Mouse (Mus musculus) forebrain, embryonic 11.5 days (tissue): ENCODE measurements around the gene Ddx25. TPM values are rescaled to one million over a fixed set of nuclear protein-coding genes. Genes with fewer than 3 reads are reported as not detected.

Experiments
- ATAC-seq: fragments of 200-750 bp; cut with Nextera tagmentation; replicated peaks from 2 replicates; pipeline ENCODE4 v1.8.0; 2017; ENCODE audit warnings: moderate TSS enrichment; ENCODE audit not compliant: low FRiP score
- DNase-seq: peaks from one replicate; pipeline ENCODE4 v3.0.0-alpha.2; 2017; ENCODE audit warnings: low spot score
- H3K27ac ChIP-seq: fragments of 300-500 bp; sonication (generic); 2 replicates; pipeline ENCODE4 v1.5.1; 2014; ENCODE audit warnings: low read depth, low read length
- H3K27me3 ChIP-seq: fragments of 300-500 bp; sonication (generic); 2 replicates; pipeline ENCODE4 v1.6.1; 2014; ENCODE audit warnings: mild to moderate bottlenecking, low read length, mixed read lengths; ENCODE audit not compliant: control insufficient read depth, insufficient read depth
- H3K36me3 ChIP-seq: fragments of 300-500 bp; sonication (generic); 2 replicates; pipeline ENCODE4 v1.6.1; 2014; ENCODE audit warnings: mild to moderate bottlenecking, low read length, moderate library complexity, mixed read lengths; ENCODE audit not compliant: control insufficient read depth, insufficient read depth
- H3K4me1 ChIP-seq: fragments of 300-500 bp; sonication (generic); replicated peaks from 2 replicates; pipeline ENCODE4 v1.6.1; 2014; ENCODE audit warnings: low read length, mixed read lengths; ENCODE audit not compliant: control insufficient read depth, insufficient read depth
- H3K4me2 ChIP-seq: fragments of 300-500 bp; sonication (generic); 2 replicates; pipeline ENCODE4 v1.6.1; 2014; ENCODE audit warnings: low read depth, mild to moderate bottlenecking, low read length, moderate library complexity, mixed read lengths; ENCODE audit not compliant: severe bottlenecking
- H3K4me3 ChIP-seq: fragments of 300-500 bp; sonication (generic); 2 replicates; pipeline ENCODE4 v1.5.1; 2014; ENCODE audit warnings: low read depth, low read length
- H3K9ac ChIP-seq: fragments of 300-500 bp; sonication (generic); 2 replicates; pipeline ENCODE4 v1.6.1; 2014; ENCODE audit warnings: low read length
- H3K9me3 ChIP-seq: fragments of 300-500 bp; sonication (generic); 2 replicates; pipeline ENCODE4 v1.6.1; 2016; ENCODE audit warnings: low read length, mixed read lengths; ENCODE audit not compliant: control insufficient read depth
- WGBS: fragments of 180-500 bp; shearing (Covaris S2); extraction: QIAGEN DNeasy Blood & Tissue Kit; methylation state at CpG from one replicate; pipeline ENCODE4 v1.1.7; 2014; 5-methylcytosine and 5-hydroxymethylcytosine counted together
- polyA plus RNA-seq: library from polyadenylated mRNA; unstranded; fragments of >200 nt; fragmentation: Nextera tagmentation; extraction: Ambion mirVana; gene quantifications from 2 replicates; pipeline ENCODE4 v1.2.1, GENCODE M21; 2014

Gene Ddx25
- polyA plus RNA-seq, 1 experiment from 2014 or later = 8.2 TPM

GRCm38 (mm10) chr9:35495471-35495870, 62.9 kb downstream of the Ddx25 start:
- no peak overlapping the region for H3K9ac ChIP-seq
- no peak overlapping the region for H3K4me2 ChIP-seq
- no peak overlapping the region for H3K4me3 ChIP-seq
- ATAC-seq (no peak), DNase-seq (no peak)
- 63% methylated on average over 3 of the region's 3 CpGs for WGBS
- no peaks in the 10 kb centered on the region for H3K27me3 ChIP-seq
- H3K4me1 ChIP-seq = no peaks in the 10 kb centered on the region
- no peaks in the 10 kb centered on the region for H3K9me3 ChIP-seq
- H3K27ac ChIP-seq = no peak overlapping the region
- H3K36me3 ChIP-seq = no peaks in the 10 kb centered on the region; the same call in 1 of the 2 replicates

- Histone ChIP-seq H3K36me3 (no peaks in the 10 kb centered on the region; the same call in 1 of the 2 replicates), H3K4me3 (no peak overlapping the region), H3K9ac (no peak overlapping the region), H3K27me3 (no peaks in the 10 kb centered on the region), H3K9me3 (no peaks in the 10 kb centered on the region), H3K27ac (no peak overlapping the region), H3K4me2 (no peak overlapping the region), H3K4me1 (no peaks in the 10 kb centered on the region)
- 67% methylated on average over 4 of the region's 4 CpGs for WGBS
- ATAC-seq (no peak), DNase-seq (no peak)
Measured at GRCm38 (mm10) chr9:35494937-35495336, 63.4 kb downstream of the Ddx25 start.

- no peak for DNase-seq
- Histone ChIP-seq H3K27me3 (no peaks in the 10 kb centered on the region), H3K4me1 (no peaks in the 10 kb centered on the region), H3K9me3 (no peaks in the 10 kb centered on the region), H3K4me2 (no peak overlapping the region), H3K36me3 (no peaks in the 10 kb centered on the region; the same call in 1 of the 2 replicates), H3K4me3 (no peak overlapping the region), H3K9ac (no peak overlapping the region), H3K27ac (no peak overlapping the region)
- ATAC-seq = no peak
- WGBS = 67% methylated on average over 4 of the region's 4 CpGs
Measured at GRCm38 (mm10) chr9:35493733-35494092, 64.6 kb downstream of the Ddx25 start.

GRCm38 (mm10) chr9:35493033-35493732, 65.1 kb downstream of the Ddx25 start:
- ATAC-seq (0 out of 2 replicates have a peak, but pooled peaks have one; percentile 44), DNase-seq (no peak)
- Histone ChIP-seq H3K27ac (no peak overlapping the region), H3K36me3 (no peaks in the 10 kb centered on the region; the same call in 1 of the 2 replicates), H3K4me3 (no peak overlapping the region), H3K9me3 (no peaks in the 10 kb centered on the region), H3K4me1 (no peaks in the 10 kb centered on the region), H3K9ac (no peak overlapping the region), H3K4me2 (no peak overlapping the region), H3K27me3 (no peaks in the 10 kb centered on the region)
- 46% methylated on average over 7 of the region's 7 CpGs for WGBS

- Histone ChIP-seq H3K9me3 (no peaks in the 10 kb centered on the region), H3K4me1 (no peaks in the 10 kb centered on the region), H3K4me3 (no peak overlapping the region), H3K36me3 (no peaks in the 10 kb centered on the region), H3K27me3 (no peaks in the 10 kb centered on the region), H3K4me2 (no peak overlapping the region), H3K9ac (no peak overlapping the region), H3K27ac (no peak overlapping the region)
- no peak for ATAC-seq
- DNase-seq = no peak
- WGBS = 84% methylated on average over 11 of the region's 11 CpGs
Measured at GRCm38 (mm10) chr9:35491109-35491866, 67.0 kb downstream of the Ddx25 start.

GRCm38 (mm10) chr9:35488496-35488895, 69.8 kb downstream of the Ddx25 start:
- Histone ChIP-seq H3K4me1 (no peaks in the 10 kb centered on the region), H3K27ac (no peak overlapping the region), H3K27me3 (no peaks in the 10 kb centered on the region), H3K4me3 (no peak overlapping the region), H3K4me2 (no peak overlapping the region), H3K9me3 (no peaks in the 10 kb centered on the region), H3K36me3 (no peaks in the 10 kb centered on the region), H3K9ac (no peak overlapping the region)
- DNase-seq (no peak), ATAC-seq (no peak)
- WGBS = 96% methylated on average over 4 of the region's 4 CpGs

Other genes starting within 250 kb of the Ddx25 start
- gene Cdon, start 137.4 kb downstream of the Ddx25 start, polyA plus RNA-seq = 16.4 and 17.2 TPM in 2 replicates
- not detected in 2 replicates for gene Gm1113, start 40.3 kb downstream of the Ddx25 start, polyA plus RNA-seq
- gene Pus3, start 67 bp upstream of the Ddx25 start, polyA plus RNA-seq = 21.8 TPM in 2 replicates
- gene Pate2, start 11.8 kb upstream of the Ddx25 start, polyA plus RNA-seq = 0.75 and 1.0 TPM in 2 replicates
- 31.1 and 34.2 TPM in 2 replicates for gene Hyls1, start 11.9 kb upstream of the Ddx25 start, polyA plus RNA-seq
- gene Pate4, start 53.4 kb upstream of the Ddx25 start, polyA plus RNA-seq = not detected in 2 replicates
- not detected in 2 replicates for gene Pate3, start 89.7 kb upstream of the Ddx25 start, polyA plus RNA-seq
- gene Pate1, start 128.9 kb upstream of the Ddx25 start, polyA plus RNA-seq = not detected in 2 replicates
- not detected in 2 replicates for gene Gm17677, start 182.5 kb upstream of the Ddx25 start, polyA plus RNA-seq
- gene Gm17727, start 219.6 kb upstream of the Ddx25 start, polyA plus RNA-seq = not detected in 2 replicates
- gene Gm27235, start 231.6 kb upstream of the Ddx25 start, polyA plus RNA-seq = not detected in 2 replicates
- not detected in 2 replicates for gene D730048I06Rik, start 231.6 kb upstream of the Ddx25 start, polyA plus RNA-seq